Mouse (Mus musculus) fat pad, adult 2 months (tissue): ENCODE results near the gene Gm8279.
"Not testable (repeated sequence)": the region's sequence is repeated elsewhere in the genome, so short reads cannot be mapped to it uniquely, and the experiment has no call there.

Source experiments
- DNase-seq: peaks from one replicate; pipeline ENCODE4 v3.0.0-alpha.2; 2011; ENCODE audit warnings: low read depth, low spot score; ENCODE audit errors: extremely low read depth

Gene Gm8279

GRCm38 (mm10) chr14:5131219-5131618 lies at the start of gene Gm8279:
Gm8279 (plus strand) TSS chr14:5131519.
- DNase-seq: not testable (repeated sequence)

DNA sequence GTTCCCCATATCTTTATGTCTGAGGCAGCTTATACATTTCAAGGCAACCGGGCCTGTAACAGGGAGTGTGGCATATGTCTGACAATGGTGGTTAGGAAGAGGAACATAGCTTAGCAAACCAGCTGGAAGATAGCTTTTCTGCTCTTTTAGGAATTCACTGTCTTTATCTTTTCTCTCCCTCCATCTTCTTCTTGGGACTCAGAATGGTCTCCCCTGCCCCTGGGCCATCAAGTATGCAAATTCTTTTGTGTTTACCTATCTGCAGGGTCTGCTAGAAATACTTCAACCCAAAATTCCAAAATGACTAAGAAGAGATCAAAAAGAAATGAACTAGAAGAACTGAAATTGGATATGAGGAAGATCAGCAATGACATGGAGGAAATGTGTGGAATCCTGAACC lies 32.9 kb downstream of the Gm8279 start, which contains the start of gene Gm3317:
Gene Gm3317, plus strand, starts transcription at position 301 of the 400 bp plus-strand sequence.
- DNase-seq: not testable (repeated sequence)

GRCm38 (mm10) chr14:5185493-5185892 lies 54.2 kb downstream of the Gm8279 start, which contains the start of gene Gm8271:
Gm8271 (plus strand) TSS chr14:5185793.
- DNase-seq: not testable (repeated sequence)
